Mouse (Mus musculus): ENCODE results near the gene Hoga1. TPM values are rescaled to one million over a fixed set of nuclear protein-coding genes. Genes with fewer than 3 reads are reported as not detected.

Hoga1 gene
- polyA plus RNA-seq, 1 experiment, result 7.6 TPM

DNA sequence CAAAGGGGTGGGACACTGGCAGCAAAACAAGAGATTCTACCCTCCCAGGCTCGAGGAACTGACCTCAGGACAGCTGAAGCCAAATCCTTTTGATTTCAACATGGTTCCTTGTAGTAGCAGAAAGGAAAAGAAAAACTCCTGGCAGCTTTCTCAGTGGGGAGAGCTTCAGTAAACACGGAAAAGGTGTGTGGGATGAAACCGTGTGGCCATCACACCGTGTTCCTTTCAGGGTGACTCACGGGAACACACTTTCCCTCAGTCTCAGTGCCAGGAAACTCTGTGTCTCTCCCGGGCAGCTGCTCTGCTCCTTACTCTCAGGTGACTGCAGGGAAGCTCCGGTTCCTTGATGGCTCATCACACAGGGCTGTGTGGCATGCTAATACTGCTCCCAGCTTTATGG is 13.0 kb downstream of the Hoga1 start:
- 47% methylated on average over 7 of the region's 7 CpGs for WGBS
- no peak for TF ChIP-seq POLR2A (IDR thresholded peaks at IDR 0.05; ENCODE audit: borderline replicate concordance, extremely low read depth, low read depth, low read length)
- H3K4me1 ChIP-seq (ENCODE audit: control insufficient read depth, insufficient read depth, low read length), result no peaks in the 10 kb centered on the region
- DNase-seq, result no peak
- no peak overlapping the region for H3K4me3 ChIP-seq (replicated peaks; ENCODE audit: extremely low read depth, low read depth, low read length)

DNA sequence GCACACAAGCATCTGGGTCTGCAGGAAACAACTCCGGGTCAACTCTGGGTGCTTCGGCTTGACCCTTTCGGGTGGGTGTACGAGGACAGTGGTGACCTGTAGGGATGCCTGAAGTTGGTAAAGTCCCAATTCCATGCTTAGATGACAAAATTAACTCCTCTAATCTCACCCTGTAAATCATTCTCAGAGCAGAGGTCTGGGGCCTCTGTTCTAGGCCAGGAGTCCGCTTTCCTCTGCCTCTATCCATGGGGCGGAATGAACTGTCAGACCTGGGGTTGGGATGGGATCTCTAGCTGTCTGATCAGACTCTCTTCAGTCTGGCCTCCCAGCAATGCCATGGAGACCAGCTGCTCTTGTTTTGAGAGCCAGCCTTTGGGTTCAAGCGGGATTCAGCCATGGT is 16.0 kb downstream of the Hoga1 start:
- no peaks in the 10 kb centered on the region for H3K4me1 ChIP-seq (ENCODE audit: control insufficient read depth, insufficient read depth, low read length)
- DNase-seq, result no peak
- WGBS, result 94% methylated on average over 7 of the region's 7 CpGs
- H3K4me3 ChIP-seq (replicated peaks; ENCODE audit: extremely low read depth, low read depth, low read length), result no peak overlapping the region
- TF ChIP-seq POLR2A (IDR thresholded peaks at IDR 0.05; ENCODE audit: borderline replicate concordance, extremely low read depth, low read depth, low read length), result no peak
- no peak for TF ChIP-seq CTCF (IDR thresholded peaks at IDR 0.05; ENCODE audit: insufficient read depth, low read length)

DNA sequence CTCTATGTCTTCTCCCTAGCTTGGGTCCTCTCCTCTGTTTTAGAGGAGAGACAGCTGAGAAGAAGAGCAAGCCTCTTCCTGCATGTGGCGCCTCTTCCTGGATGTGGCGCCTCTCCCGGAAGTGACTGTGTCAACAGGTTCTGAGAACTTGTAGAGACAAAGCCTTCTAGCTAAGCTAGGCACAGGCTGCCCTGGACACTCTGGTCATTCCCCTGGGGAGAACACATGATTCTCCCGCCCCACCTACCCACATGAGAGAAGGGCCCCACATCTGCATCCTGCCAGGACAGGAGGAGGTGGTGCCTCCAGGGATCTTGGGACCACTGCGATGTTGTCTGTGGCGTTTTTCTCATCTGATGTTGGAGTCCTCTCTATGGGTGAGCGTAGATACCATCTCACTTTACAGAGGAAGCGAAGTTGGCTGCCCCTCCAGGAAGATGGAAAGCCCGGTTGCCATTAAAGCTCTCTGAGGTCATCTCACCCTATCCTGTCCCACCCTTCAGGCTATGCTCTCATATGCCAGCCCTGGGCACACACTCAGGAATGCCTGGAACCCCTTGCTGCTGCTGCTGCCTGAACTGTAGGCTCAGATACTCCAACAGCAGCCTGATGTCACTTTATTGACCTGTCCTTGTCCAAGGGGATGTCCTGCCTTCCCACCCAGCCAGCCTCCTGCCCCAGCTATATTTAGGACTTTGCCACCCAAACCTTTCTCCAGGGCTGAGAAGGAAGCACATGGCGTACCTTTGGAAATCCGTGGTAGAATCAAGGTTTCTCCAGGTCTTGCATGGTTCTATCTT is 23.2 kb downstream of the Hoga1 start:
- DNase-seq, result peak; percentile 33
- WGBS, result 43% methylated on average over 11 of the region's 11 CpGs
- H3K4me1 ChIP-seq (ENCODE audit: control insufficient read depth, insufficient read depth, low read length), result no peaks in the 10 kb centered on the region
- TF ChIP-seq POLR2A (IDR thresholded peaks at IDR 0.05; ENCODE audit: borderline replicate concordance, extremely low read depth, low read depth, low read length), result peak; percentile 34; the same call in 1 of the 2 replicates
- TF ChIP-seq CTCF (IDR thresholded peaks at IDR 0.05; ENCODE audit: insufficient read depth, low read length), result no peak
- peak overlapping the region; percentile 31 for H3K4me3 ChIP-seq (replicated peaks; ENCODE audit: extremely low read depth, low read depth, low read length)

DNA sequence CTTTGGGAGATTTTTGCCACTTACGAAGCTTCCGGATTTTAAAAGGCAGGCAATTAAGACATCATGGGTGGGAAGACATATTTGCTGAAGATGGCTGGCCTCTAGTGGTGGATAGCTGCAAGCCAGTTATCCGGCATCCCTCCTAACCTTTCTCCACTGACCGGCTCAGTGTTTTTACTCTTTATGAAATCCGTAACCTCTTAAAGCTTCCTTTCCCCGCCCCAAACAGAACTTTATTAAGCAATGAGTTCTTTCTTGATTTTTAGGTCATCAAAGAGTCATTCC is 23.8 kb downstream of the Hoga1 start:
- Histone ChIP-seq H3K4me1 (ENCODE audit: control insufficient read depth, insufficient read depth, low read length) (no peaks in the 10 kb centered on the region), H3K4me3 (replicated peaks; ENCODE audit: extremely low read depth, low read depth, low read length) (no peak overlapping the region)
- peak; percentile 53 for TF ChIP-seq CTCF (IDR thresholded peaks at IDR 0.05; ENCODE audit: insufficient read depth, low read length)
- no peak for TF ChIP-seq POLR2A (IDR thresholded peaks at IDR 0.05; ENCODE audit: borderline replicate concordance, extremely low read depth, low read depth, low read length)
- 37% methylated on average over 6 of the region's 6 CpGs for WGBS
- no peak for DNase-seq

DNA sequence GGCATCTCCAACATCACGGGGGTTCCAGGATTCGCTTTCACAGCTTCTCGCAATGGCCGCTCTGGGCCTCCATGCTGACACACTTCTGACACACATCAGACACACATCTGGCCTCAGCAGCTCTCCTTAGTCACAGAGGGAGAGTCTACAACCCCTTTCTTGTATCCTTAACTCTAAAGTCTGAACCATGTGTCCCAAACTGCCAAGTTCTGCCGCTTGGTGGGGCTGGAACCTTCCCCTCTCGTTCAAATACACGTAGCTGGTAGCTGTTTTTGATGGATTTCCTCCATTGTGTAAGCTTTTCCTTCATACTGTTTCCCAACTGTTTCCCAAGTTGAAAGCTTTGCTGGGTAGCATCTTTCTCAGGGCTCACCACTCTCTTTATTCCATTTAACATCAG is 25.8 kb downstream of the Hoga1 start:
- H3K4me1 ChIP-seq (ENCODE audit: control insufficient read depth, insufficient read depth, low read length), result no peaks in the 10 kb centered on the region
- 68% methylated on average over 7 of the region's 7 CpGs for WGBS
- TF ChIP-seq POLR2A (IDR thresholded peaks at IDR 0.05; ENCODE audit: borderline replicate concordance, extremely low read depth, low read depth, low read length), result no peak
- peak; percentile 46 for TF ChIP-seq CTCF (IDR thresholded peaks at IDR 0.05; ENCODE audit: insufficient read depth, low read length)
- H3K4me3 ChIP-seq (replicated peaks; ENCODE audit: extremely low read depth, low read depth, low read length), result no peak overlapping the region
- no peak for DNase-seq

DNA sequence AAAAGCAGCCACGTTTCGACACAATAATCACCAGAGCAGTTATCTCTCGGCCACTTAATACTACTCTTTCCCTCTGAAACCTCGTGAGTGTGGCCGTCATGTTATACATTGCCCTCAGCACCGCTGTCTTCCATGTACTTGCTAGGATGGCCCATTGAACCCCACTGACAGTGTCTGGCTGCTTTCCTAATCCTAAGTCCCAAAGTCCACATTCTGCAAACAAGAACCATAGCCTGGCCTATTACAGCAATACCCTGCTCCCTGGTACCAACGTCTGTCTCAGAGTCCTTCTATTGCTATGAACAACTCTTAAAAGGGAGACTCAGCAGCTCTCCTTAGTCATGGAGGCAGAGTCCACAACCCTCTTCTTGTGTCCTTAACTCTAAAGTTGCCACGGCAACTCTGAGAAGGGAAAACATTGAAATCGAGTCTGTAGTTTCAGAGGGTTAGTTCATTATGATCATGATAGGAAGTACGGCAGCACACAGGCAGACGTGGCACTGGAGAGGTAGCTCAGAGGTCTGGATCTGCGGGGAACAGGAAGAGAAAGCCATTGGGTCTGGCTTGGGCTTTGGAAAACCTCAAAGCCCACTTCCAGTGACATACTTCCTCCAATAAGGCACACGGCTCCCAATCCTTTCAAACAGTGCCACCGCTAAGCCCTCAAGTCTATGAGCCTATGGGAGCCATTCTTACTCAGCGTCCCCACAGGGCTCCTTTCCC is 26.6 kb downstream of the Hoga1 start:
- WGBS, result 73% methylated on average over 15 of the region's 15 CpGs
- DNase-seq, result no peak
- H3K4me1 ChIP-seq (ENCODE audit: control insufficient read depth, insufficient read depth, low read length), result no peaks in the 10 kb centered on the region
- TF ChIP-seq CTCF (IDR thresholded peaks at IDR 0.05; ENCODE audit: insufficient read depth, low read length), result no peak
- H3K4me3 ChIP-seq (replicated peaks; ENCODE audit: extremely low read depth, low read depth, low read length), result no peak overlapping the region

DNA sequence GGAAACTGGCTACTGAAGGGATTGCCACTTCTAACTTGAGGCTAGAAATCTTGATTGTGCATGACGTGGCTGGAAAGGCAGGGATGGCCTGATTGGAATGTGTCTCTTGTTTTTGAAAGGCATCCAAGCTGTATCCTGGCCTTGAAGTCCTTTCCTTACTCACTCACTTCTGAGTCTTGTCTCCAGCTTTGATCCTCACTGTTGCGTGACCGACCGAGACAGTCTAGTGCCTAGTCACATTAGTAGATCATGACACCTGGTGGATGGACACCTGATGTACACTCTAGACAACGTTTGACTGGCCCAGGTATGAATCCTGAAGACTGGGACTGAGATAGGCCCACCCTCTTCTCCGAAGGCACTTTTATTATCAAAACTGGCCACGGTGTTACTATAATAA is 27.4 kb downstream of the Hoga1 start:
- TF ChIP-seq CTCF (IDR thresholded peaks at IDR 0.05; ENCODE audit: insufficient read depth, low read length) (no peak), POLR2A (IDR thresholded peaks at IDR 0.05; ENCODE audit: borderline replicate concordance, extremely low read depth, low read depth, low read length) (no peak)
- WGBS, result 64% methylated on average over 7 of the region's 7 CpGs
- no peak for DNase-seq
- Histone ChIP-seq H3K4me3 (replicated peaks; ENCODE audit: extremely low read depth, low read depth, low read length) (no peak overlapping the region), H3K4me1 (ENCODE audit: control insufficient read depth, insufficient read depth, low read length) (no peaks in the 10 kb centered on the region)

DNA sequence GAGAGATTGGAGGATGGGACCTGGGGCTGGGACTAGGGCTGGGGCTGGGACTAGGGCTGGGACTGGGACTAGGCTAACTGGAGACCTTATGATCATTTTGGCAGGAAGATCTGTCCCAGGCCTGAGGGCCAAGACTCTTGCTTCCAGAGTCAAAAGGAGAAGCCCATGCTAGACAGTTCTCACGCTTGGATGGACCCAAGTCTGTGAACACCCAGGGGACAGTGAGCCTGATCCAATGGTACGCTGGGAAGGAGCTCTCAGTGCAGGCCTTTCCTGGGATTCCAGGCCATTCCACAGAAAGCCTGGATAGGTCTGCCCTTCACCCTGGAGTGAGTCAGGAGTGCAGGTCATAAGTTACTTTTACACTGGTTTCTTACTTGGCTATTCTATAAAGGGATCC is 29.6 kb downstream of the Hoga1 start:
- Histone ChIP-seq H3K4me1 (ENCODE audit: control insufficient read depth, insufficient read depth, low read length) (no peaks in the 10 kb centered on the region), H3K4me3 (replicated peaks; ENCODE audit: extremely low read depth, low read depth, low read length) (no peak overlapping the region)
- WGBS, result 77% methylated on average over 2 of the region's 2 CpGs
- no peak for DNase-seq
- TF ChIP-seq POLR2A (IDR thresholded peaks at IDR 0.05; ENCODE audit: borderline replicate concordance, extremely low read depth, low read depth, low read length) (no peak), CTCF (IDR thresholded peaks at IDR 0.05; ENCODE audit: insufficient read depth, low read length) (no peak)

DNA sequence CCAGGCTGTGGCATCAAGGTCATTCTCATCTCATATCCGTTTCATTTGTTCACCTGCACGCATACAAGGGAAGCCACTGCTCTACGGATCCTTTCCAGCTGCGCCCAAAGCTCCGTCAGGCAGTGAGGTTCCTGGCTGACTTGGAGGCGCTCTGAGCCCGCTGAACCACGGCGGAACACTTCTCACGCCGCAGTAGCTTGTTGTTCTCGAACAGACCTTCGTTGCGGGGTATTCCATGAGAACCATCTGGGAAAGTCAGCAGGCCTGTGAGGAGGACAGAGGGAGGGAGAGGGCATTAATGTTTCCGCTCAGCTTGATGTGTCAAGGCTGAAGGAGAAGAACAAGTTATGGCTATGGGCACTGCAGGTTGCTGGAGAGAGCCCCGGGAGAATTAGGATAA is 30.6 kb downstream of the Hoga1 start:
- WGBS, result 90% methylated on average over 16 of the region's 16 CpGs
- H3K4me1 ChIP-seq (ENCODE audit: control insufficient read depth, insufficient read depth, low read length), result no peaks in the 10 kb centered on the region
- TF ChIP-seq POLR2A (IDR thresholded peaks at IDR 0.05; ENCODE audit: borderline replicate concordance, extremely low read depth, low read depth, low read length) (no peak), CTCF (IDR thresholded peaks at IDR 0.05; ENCODE audit: insufficient read depth, low read length) (no peak)
- DNase-seq, result no peak
- no peak overlapping the region for H3K4me3 ChIP-seq (replicated peaks; ENCODE audit: extremely low read depth, low read depth, low read length)

DNA sequence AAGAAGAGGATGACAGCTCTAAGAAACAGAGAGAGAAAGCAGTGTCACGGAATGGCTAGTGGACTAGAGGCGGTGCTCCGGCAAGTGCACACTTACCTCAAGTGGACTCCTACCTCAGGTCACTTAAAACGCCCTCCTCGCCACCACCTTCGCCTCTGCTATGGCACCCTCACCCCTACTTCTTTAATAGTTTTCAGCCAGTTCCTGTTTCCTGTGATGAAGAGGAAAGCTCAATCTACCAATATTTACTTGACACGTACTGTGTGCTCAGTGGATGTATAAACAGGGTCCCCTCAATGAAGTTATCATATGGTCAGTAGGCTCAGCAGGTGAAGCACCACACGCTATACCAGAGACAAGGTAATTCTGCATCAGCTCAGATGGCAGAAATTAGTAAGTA is 33.2 kb downstream of the Hoga1 start:
- no peak for DNase-seq
- Histone ChIP-seq H3K4me3 (replicated peaks; ENCODE audit: extremely low read depth, low read depth, low read length) (no peak overlapping the region), H3K4me1 (ENCODE audit: control insufficient read depth, insufficient read depth, low read length) (no peaks in the 10 kb centered on the region)
- 74% methylated on average over 8 of the region's 8 CpGs for WGBS
- TF ChIP-seq CTCF (IDR thresholded peaks at IDR 0.05; ENCODE audit: insufficient read depth, low read length) (no peak), POLR2A (IDR thresholded peaks at IDR 0.05; ENCODE audit: borderline replicate concordance, extremely low read depth, low read depth, low read length) (no peak)

All from lung, adult 2 months (tissue).